Mouse (Mus musculus) kidney, postnatal 0 days (tissue): Measurements from ENCODE around the gene Rassf2. TPM values are rescaled to one million over a fixed set of nuclear protein-coding genes. Genes with fewer than 3 reads are reported as not detected.

Experiments used
- ATAC-seq: fragments of 200-750 bp; cut with Nextera tagmentation; replicated peaks from 2 replicates; pipeline ENCODE4 v1.8.0; 2017; ENCODE audit warnings: low read depth, moderate number of reproducible peaks, moderate TSS enrichment, moderate library complexity; ENCODE audit not compliant: low FRiP score
- DNase-seq: peaks from one replicate; pipeline ENCODE4 v3.0.0-alpha.2; 2016; ENCODE audit warnings: low spot score
- H3K27ac ChIP-seq: fragments of 300-500 bp; sonication (generic); 2 replicates; pipeline ENCODE4 v1.5.1; 2014; ENCODE audit warnings: mild to moderate bottlenecking
- H3K27me3 ChIP-seq: fragments of 300-500 bp; sonication (generic); 2 replicates; pipeline ENCODE4 v1.6.1; 2014; ENCODE audit warnings: low read length, mixed read lengths; ENCODE audit not compliant: insufficient read depth
- H3K36me3 ChIP-seq: fragments of 300-500 bp; sonication (generic); 2 replicates; pipeline ENCODE4 v1.6.1; 2014; ENCODE audit warnings: low read length, mixed read lengths; ENCODE audit not compliant: insufficient read depth
- H3K4me1 ChIP-seq: fragments of 300-500 bp; sonication (generic); replicated peaks from 2 replicates; pipeline ENCODE4 v1.6.1; 2014; ENCODE audit warnings: antibody characterized with exemption, low read length, mixed read lengths; ENCODE audit not compliant: insufficient read depth
- H3K4me2 ChIP-seq: fragments of 300-500 bp; sonication (generic); 2 replicates; pipeline ENCODE4 v1.6.1; 2014; ENCODE audit warnings: mild to moderate bottlenecking, low read length, moderate library complexity, mixed read lengths
- H3K4me3 ChIP-seq: fragments of 300-500 bp; sonication (generic); replicated peaks from 2 replicates; pipeline ENCODE4 v1.5.1; 2014; ENCODE audit warnings: low read depth, low read length
- H3K9ac ChIP-seq: fragments of 300-500 bp; sonication (generic); 2 replicates; pipeline ENCODE4 v1.6.1; 2014; ENCODE audit warnings: low read depth, low read length
- H3K9me3 ChIP-seq: fragments of 300-500 bp; sonication (generic); replicated peaks from 2 replicates; pipeline ENCODE4 v1.6.1; 2016; ENCODE audit warnings: low read length, inconsistent platforms, mixed read lengths
- CTCF ChIP-seq: IDR thresholded peaks from 2 replicates; pipeline ENCODE4 v1.5.1; 2016; ENCODE audit warnings: antibody characterized with exemption, low read depth, mild to moderate bottlenecking, moderate library complexity
- WGBS: fragments of 180-500 bp; shearing (Covaris S2); extraction: QIAGEN DNeasy Blood & Tissue Kit; methylation state at CpG from one replicate; pipeline ENCODE4 v1.1.7; 2014; 5-methylcytosine and 5-hydroxymethylcytosine counted together
- polyA plus RNA-seq: library from polyadenylated mRNA; unstranded; fragments of >200 nt; fragmentation: Nextera tagmentation; extraction: Ambion mirVana; gene quantifications from 2 replicates; pipeline ENCODE4 v1.2.1, GENCODE M21; 2015

Gene Rassf2
- polyA plus RNA-seq, 1 experiment from 2014 or later = 3.0 TPM

- 9% methylated on average over 11 of the region's 11 CpGs for WGBS
- no peaks in the 10 kb centered on the region for H3K9me3 ChIP-seq
- no peaks in the 10 kb centered on the region; the same call in 1 of the 2 replicates for H3K27me3 ChIP-seq
- no peak within 1 kb of the TSS for H3K27ac ChIP-seq
- ATAC-seq (peak; percentile 56), DNase-seq (peak; percentile 29)
- no peak within 1 kb of the TSS for H3K4me2 ChIP-seq
- no peak within 1 kb of the TSS for H3K4me3 ChIP-seq
- H3K9ac ChIP-seq = no peak within 1 kb of the TSS
- peaks cover 17% of the 10 kb centered on the region for H3K4me1 ChIP-seq
- TF ChIP-seq CTCF = no peak
- no peaks in the 10 kb centered on the region for H3K36me3 ChIP-seq
Measured at GRCm38 (mm10) chr2:131950598-131951095, 79.4 kb downstream of the Rassf2 start, which contains the start of gene Prnd. Gene Prnd (plus strand): TSS chr2:131950861.

- TF ChIP-seq CTCF = peak; percentile 82
- no peak for ATAC-seq
Measured at GRCm38 (mm10) chr2:131949767-131950597, 80.1 kb downstream of the Rassf2 start.

GRCm38 (mm10) chr2:131948916-131949639, 81.0 kb downstream of the Rassf2 start:
- Histone ChIP-seq H3K4me3 (no peak overlapping the region), H3K9ac (no peak overlapping the region), H3K27me3 (no peaks in the 10 kb centered on the region; the same call in 1 of the 2 replicates), H3K4me1 (peaks cover 12% of the 10 kb centered on the region), H3K27ac (no peak overlapping the region), H3K36me3 (no peaks in the 10 kb centered on the region), H3K4me2 (no peak overlapping the region), H3K9me3 (no peaks in the 10 kb centered on the region)
- ATAC-seq = no peak
- no peak for DNase-seq
- no peak for TF ChIP-seq CTCF
- 76% methylated on average over 11 of the region's 11 CpGs for WGBS

More at GRCm38 (mm10) chr2:131949767-131950597, 80.1 kb downstream of the Rassf2 start:
- no peaks in the 10 kb centered on the region for H3K9me3 ChIP-seq
- H3K4me1 ChIP-seq = peaks cover 15% of the 10 kb centered on the region
- WGBS = 50% methylated on average over 9 of the region's 9 CpGs
- no peaks in the 10 kb centered on the region; the same call in 1 of the 2 replicates for H3K27me3 ChIP-seq
- H3K4me3 ChIP-seq = no peak overlapping the region
- H3K9ac ChIP-seq = no peak overlapping the region
- DNase-seq = peak; percentile 74
- no peak overlapping the region for H3K4me2 ChIP-seq
- no peak overlapping the region for H3K27ac ChIP-seq
- no peaks in the 10 kb centered on the region for H3K36me3 ChIP-seq

GRCm38 (mm10) chr2:131948156-131948555, 81.9 kb downstream of the Rassf2 start:
- WGBS = 81% methylated on average over 3 of the region's 3 CpGs
- Histone ChIP-seq H3K27me3 (no peaks in the 10 kb centered on the region; the same call in 1 of the 2 replicates), H3K4me3 (no peak overlapping the region), H3K4me2 (no peak overlapping the region), H3K4me1 (peaks cover 6% of the 10 kb centered on the region), H3K27ac (no peak overlapping the region), H3K9ac (no peak overlapping the region), H3K36me3 (no peaks in the 10 kb centered on the region), H3K9me3 (no peaks in the 10 kb centered on the region)
- DNase-seq = no peak
- no peak for ATAC-seq
- TF ChIP-seq CTCF = no peak

- no peak for TF ChIP-seq CTCF
- ATAC-seq (no peak), DNase-seq (no peak)
- Histone ChIP-seq H3K4me1 (no peaks in the 10 kb centered on the region), H3K9me3 (no peaks in the 10 kb centered on the region), H3K9ac (no peak overlapping the region), H3K27me3 (no peaks in the 10 kb centered on the region), H3K27ac (no peak overlapping the region), H3K36me3 (no peaks in the 10 kb centered on the region), H3K4me3 (no peak overlapping the region), H3K4me2 (no peak overlapping the region)
- 83% methylated on average over 16 of the region's 16 CpGs for WGBS
Measured at GRCm38 (mm10) chr2:131946351-131946750, 83.7 kb downstream of the Rassf2 start.

GRCm38 (mm10) chr2:131945765-131946164, 84.3 kb downstream of the Rassf2 start:
- ATAC-seq = no peak
- no peak for TF ChIP-seq CTCF
- no peak overlapping the region for H3K4me3 ChIP-seq
- no peak for DNase-seq
- no peaks in the 10 kb centered on the region for H3K4me1 ChIP-seq
- H3K27me3 ChIP-seq = no peaks in the 10 kb centered on the region
- H3K27ac ChIP-seq = no peak overlapping the region
- H3K9me3 ChIP-seq = no peaks in the 10 kb centered on the region
- H3K9ac ChIP-seq = no peak overlapping the region
- H3K36me3 ChIP-seq = no peaks in the 10 kb centered on the region
- H3K4me2 ChIP-seq = no peak overlapping the region
- 82% methylated on average over 6 of the region's 6 CpGs for WGBS
